Mouse (Mus musculus): ENCODE results near the gene Fmnl1.

- TF ChIP-seq CTCF (IDR thresholded peaks at IDR 0.05; ENCODE audit: borderline replicate concordance, control insufficient read depth, extremely low read depth, insufficient read depth, low read length, poor library complexity) (no peak), POLR2A (IDR thresholded peaks at IDR 0.05; ENCODE audit: control insufficient read depth, extremely low read depth, insufficient read depth, low read length, poor library complexity) (no peak)
These were observed 50.5 kb downstream of the Fmnl1 start for GRCm38 (mm10) chr11:103221437-103221836.

Measured in thymus, adult 2 months (tissue).